Mouse (Mus musculus): Measurements from ENCODE around the gene Tmco1.

The Tmco1 gene

GRCm38 (mm10) chr1:167308261-167309054 lies at the start of gene Tmco1:
Gene Tmco1 (plus strand): TSS chr1:167308378.
- DNase-seq: peak; percentile 98

- DNase-seq: no peak
Observed at GRCm38 (mm10) chr1:167259702-167260101, 48.5 kb upstream of the Tmco1 start.

GRCm38 (mm10) chr1:167261750-167262149 lies 46.4 kb upstream of the Tmco1 start:
- DNase-seq: no peak

GRCm38 (mm10) chr1:167262489-167263041 lies 45.6 kb upstream of the Tmco1 start:
- DNase-seq: no peak

GRCm38 (mm10) chr1:167265366-167265765 lies 42.8 kb upstream of the Tmco1 start:
- no peak for DNase-seq

- DNase-seq: no peak
Observed at GRCm38 (mm10) chr1:167266720-167267119, 41.5 kb upstream of the Tmco1 start.

- no peak for DNase-seq
Observed at GRCm38 (mm10) chr1:167268360-167269063, 39.7 kb upstream of the Tmco1 start.

GRCm38 (mm10) chr1:167269350-167269811 lies 38.8 kb upstream of the Tmco1 start:
- no peak for DNase-seq

- DNase-seq: peak; percentile 80
Observed at GRCm38 (mm10) chr1:167269856-167270270, 38.3 kb upstream of the Tmco1 start.

- peak; percentile 36 for DNase-seq
Observed at GRCm38 (mm10) chr1:167270342-167271111, 37.7 kb upstream of the Tmco1 start.

- DNase-seq: no peak
Observed at GRCm38 (mm10) chr1:167271304-167271703, 36.9 kb upstream of the Tmco1 start.

- no peak for DNase-seq
Observed at GRCm38 (mm10) chr1:167271841-167272240, 36.3 kb upstream of the Tmco1 start.

- no peak for DNase-seq
Observed at GRCm38 (mm10) chr1:167273380-167274163, 34.6 kb upstream of the Tmco1 start.

- DNase-seq: no peak
Observed at GRCm38 (mm10) chr1:167274646-167275390, 33.4 kb upstream of the Tmco1 start.

- DNase-seq: no peak
Observed at GRCm38 (mm10) chr1:167278395-167278794, 29.8 kb upstream of the Tmco1 start.

- no peak for DNase-seq
Observed at GRCm38 (mm10) chr1:167279160-167279715, 28.9 kb upstream of the Tmco1 start.

- DNase-seq: no peak
Observed at GRCm38 (mm10) chr1:167280061-167280460, 28.1 kb upstream of the Tmco1 start.

GRCm38 (mm10) chr1:167282112-167282511 lies 26.1 kb upstream of the Tmco1 start:
- no peak for DNase-seq

- no peak for DNase-seq
Observed at GRCm38 (mm10) chr1:167282768-167283167, 25.4 kb upstream of the Tmco1 start.

GRCm38 (mm10) chr1:167283441-167284257 lies 24.5 kb upstream of the Tmco1 start:
- DNase-seq: peak; percentile 60

All from kidney, postnatal 14 days (tissue).